Mouse (Mus musculus): ENCODE measurements around the gene Arpin.

GRCm38 (mm10) chr7:79906914-79907313 lies 28.2 kb downstream of the Arpin start:
- no peak for TF ChIP-seq ZNF384 (IDR thresholded peaks at IDR 0.05; ENCODE audit: low read depth, low read length)
- no peak for TF ChIP-seq HCFC1 (IDR thresholded peaks at IDR 0.05; ENCODE audit: borderline replicate concordance, insufficient read depth, low read length)
- no peak for TF ChIP-seq ZC3H11A (IDR thresholded peaks at IDR 0.05; ENCODE audit: borderline replicate concordance, low read depth, low read length)
- no peak for TF ChIP-seq MAFK (IDR thresholded peaks at IDR 0.05; ENCODE audit: insufficient read depth, low read depth, low read length)
